19 mouse cellular contexts compared by ENCODE assay signal in genomic region chr2:174199961-174200862, GRCm38 (mm10).
DNase-seq lines count a peak whose midpoint lies in the region; ATAC-seq lines count a peak whose summit lies in the region.
"Had no signal": no experiment of that assay in that cellular context is flagged by ENCODE, and none has a peak within 500 bp of the region (broad histone marks: within the 10 kb centered on the region; RNA-seq: fewer than 3 reads in every experiment).

No protein-coding gene starts in this region.

- H3K4me3 ChIP-seq in heart, embryonic 10.5 days = no peak overlapping the region
- no peak overlapping the region for H3K4me3 ChIP-seq in heart, embryonic 11.5 days (ENCODE audit: low read depth, low read length)
- no peak overlapping the region for H3K4me3 ChIP-seq in limb, embryonic 11.5 days (ENCODE audit: low read depth, low read length)
- H3K4me3 ChIP-seq: embryonic facial prominence, embryonic 12.5 days; layer of hippocampus, adult 2 months; lung, embryonic 15.5 days had no signal

- H3K4me1 ChIP-seq in heart, embryonic 10.5 days = peaks cover 9% of the 10 kb centered on the region
- H3K4me1 ChIP-seq in heart, embryonic 11.5 days (ENCODE audit: control insufficient read depth, insufficient read depth, low read length) = peaks cover 7% of the 10 kb centered on the region
- H3K4me1 ChIP-seq in limb, embryonic 11.5 days (ENCODE audit: control insufficient read depth, insufficient read depth, low read length) = peaks cover 6% of the 10 kb centered on the region
- H3K4me1 ChIP-seq: lung, embryonic 15.5 days had no signal

- 63% methylated on average over 13 of the region's 13 CpGs for WGBS in heart, embryonic 10.5 days
- WGBS in heart, embryonic 11.5 days (ENCODE audit: insufficient replicate concordance) = 52% methylated on average over 13 of the region's 13 CpGs
- WGBS in limb, embryonic 11.5 days = 47% methylated on average over 13 of the region's 13 CpGs

- H3K4me2 ChIP-seq in heart, embryonic 11.5 days = no peak overlapping the region
- peak overlapping the region; percentile 13 for H3K4me2 ChIP-seq in limb, embryonic 11.5 days (ENCODE audit: low read depth, severe bottlenecking)
- H3K4me2 ChIP-seq: embryonic facial prominence, embryonic 12.5 days; hindbrain, embryonic 14.5 days; liver, embryonic 11.5 days; lung, embryonic 15.5 days had no signal

- H3K27ac ChIP-seq in heart, embryonic 10.5 days = no peak overlapping the region
- H3K27ac ChIP-seq in heart, embryonic 11.5 days (ENCODE audit: low read depth, low read length) = no peak overlapping the region
- H3K27ac ChIP-seq in limb, embryonic 11.5 days (replicated peaks; ENCODE audit: low read depth, low read length) = no peak overlapping the region
- H3K27ac ChIP-seq: embryonic facial prominence, embryonic 12.5 days; hindbrain, embryonic 14.5 days; layer of hippocampus, adult 2 months; lung, embryonic 15.5 days had no signal

- DNase-seq in heart, embryonic 10.5 days (ENCODE audit: low spot score) = peak; percentile 58
- DNase-seq in testis, postnatal 10 days (ENCODE audit: low spot score) = peak; percentile 48
- DNase-seq in testis, postnatal 14 days (ENCODE audit: low spot score) = no peak
- peak; percentile 62 for DNase-seq in limb, embryonic 11.5 days (ENCODE audit: low spot score)
- no peak for DNase-seq in urinary bladder, postnatal 25 days (ENCODE audit: low spot score)
- DNase-seq in spleen, postnatal 10 days (ENCODE audit: low spot score in 2 of 2) = no peak
- DNase-seq: adrenal gland, postnatal 25 days; B cell, adult 2 months; cerebellum, adult 9-10 months; kidney, adult 8-10 months; midbrain, embryonic 14.5 days; thymus, postnatal 25 days had no signal

- H3K36me3 ChIP-seq in heart, embryonic 10.5 days = no peaks in the 10 kb centered on the region
- H3K36me3 ChIP-seq in heart, embryonic 11.5 days (ENCODE audit: control insufficient read depth, insufficient read depth, low read length) = no peaks in the 10 kb centered on the region
- no peaks in the 10 kb centered on the region for H3K36me3 ChIP-seq in limb, embryonic 11.5 days (ENCODE audit: control insufficient read depth, insufficient read depth, low read length)
- H3K36me3 ChIP-seq: embryonic facial prominence, embryonic 12.5 days; lung, embryonic 15.5 days had no signal

- ATAC-seq in heart, embryonic 11.5 days (replicated peaks; ENCODE audit: insufficient number of reproducible peaks, low FRiP score, low TSS enrichment) = no peak; the same call in 1 of the 2 replicates
- peak; percentile 65; the same call in 1 of the 2 replicates for ATAC-seq in limb, embryonic 11.5 days (ENCODE audit: insufficient number of reproducible peaks, low FRiP score, low TSS enrichment, low read depth)
- ATAC-seq: forebrain, embryonic 14.5 days had no signal

- no peaks in the 10 kb centered on the region for H3K27me3 ChIP-seq in heart, embryonic 10.5 days (ENCODE audit: insufficient read depth, poor library complexity, severe bottlenecking)
- no peaks in the 10 kb centered on the region for H3K27me3 ChIP-seq in heart, embryonic 11.5 days (ENCODE audit: control insufficient read depth, insufficient read depth, low read length)
- H3K27me3 ChIP-seq in limb, embryonic 11.5 days (ENCODE audit: control insufficient read depth, insufficient read depth, low read length) = no peaks in the 10 kb centered on the region
- H3K27me3 ChIP-seq: embryonic facial prominence, embryonic 12.5 days; lung, embryonic 15.5 days had no signal

- H3K9ac ChIP-seq in heart, embryonic 11.5 days (ENCODE audit: low read depth, low read length) = no peak overlapping the region
- no peak overlapping the region for H3K9ac ChIP-seq in limb, embryonic 11.5 days (ENCODE audit: low read length)
- H3K9ac ChIP-seq: embryonic facial prominence, embryonic 12.5 days; hindbrain, embryonic 14.5 days; lung, embryonic 15.5 days had no signal

- no peaks in the 10 kb centered on the region for H3K9me3 ChIP-seq in heart, embryonic 10.5 days
- H3K9me3 ChIP-seq in heart, embryonic 11.5 days (replicated peaks; ENCODE audit: control insufficient read depth, low read length) = no peaks in the 10 kb centered on the region
- no peaks in the 10 kb centered on the region for H3K9me3 ChIP-seq in limb, embryonic 11.5 days (ENCODE audit: control insufficient read depth, low read length)
- H3K9me3 ChIP-seq: embryonic facial prominence, embryonic 12.5 days; lung, embryonic 15.5 days had no signal

Comparison
In these comparisons a context has a peak if more than half of its experiments do, and no peak if none do; other contexts are left out.
1. DNase-seq: peak in heart, embryonic 10.5 days (single experiment), testis, postnatal 10 days (single experiment) and limb, embryonic 11.5 days (single experiment); none in testis, postnatal 14 days (single experiment), urinary bladder, postnatal 25 days (single experiment) and spleen, postnatal 10 days (0 of 2).